8 mouse cellular contexts compared by ENCODE assay signal in the genomic region with DNA sequence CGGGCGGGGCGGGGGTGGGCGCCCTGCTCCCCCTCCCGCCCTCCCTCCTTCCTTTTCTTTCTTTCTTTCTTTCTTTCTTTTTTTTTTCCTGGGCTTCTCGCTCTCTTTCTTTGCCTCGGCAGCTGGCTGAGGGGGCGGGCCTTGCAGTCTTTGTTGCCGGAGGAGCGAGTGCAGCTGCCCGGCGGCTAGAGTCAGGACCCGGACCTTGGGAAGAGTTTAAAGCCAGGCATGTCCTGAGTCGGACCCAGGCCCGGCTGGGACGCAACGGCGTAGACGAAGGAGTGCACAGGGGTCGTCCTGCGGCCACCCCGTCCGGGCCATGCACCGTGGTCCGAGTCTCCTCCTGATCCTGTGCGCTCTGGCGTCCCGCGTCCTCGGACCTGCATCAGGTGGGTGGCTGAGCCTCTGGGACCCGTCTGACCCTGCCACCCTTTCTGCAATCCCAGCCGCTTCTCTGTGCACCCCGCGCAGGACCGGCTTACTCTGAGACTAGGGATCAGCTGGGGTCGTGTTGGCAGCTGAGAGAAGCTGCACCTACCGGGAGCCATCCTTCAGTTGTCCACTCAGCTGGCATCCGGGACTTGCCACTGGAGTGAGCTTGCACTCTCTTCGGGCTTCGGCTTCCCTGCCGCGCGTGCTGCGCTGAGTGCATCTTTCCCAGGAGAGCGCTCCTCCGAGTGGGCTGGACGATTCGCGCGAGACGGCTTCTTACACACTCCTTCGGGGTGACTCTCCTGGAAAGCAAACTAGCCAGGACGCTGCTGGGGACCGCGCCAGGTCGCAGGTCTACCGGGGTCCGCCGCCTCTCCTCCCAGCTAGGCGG. TPM values are rescaled to one million over a fixed set of nuclear protein-coding genes. Genes with fewer than 3 reads are reported as not detected.
A peak's percentile ranks its signal among the peaks of the same experiment; 100 is the strongest.
DNase-seq lines count a peak whose midpoint lies in the region; ATAC-seq and TF ChIP-seq lines count a peak whose summit lies in the region.

TSS of gene Adamts7 (plus strand) at position 144 of the 823 bp plus-strand sequence.

- TF ChIP-seq CTCF in gastrocnemius, adult 2 months (IDR thresholded peaks at IDR 0.05): no peak
- TF ChIP-seq CTCF in midbrain, postnatal 0 days (IDR thresholded peaks at IDR 0.05): no peak

- H3K9ac ChIP-seq in intestine, embryonic 15.5 days: peak within 1 kb of the TSS; percentile 61
- peak within 1 kb of the TSS; percentile 56 for H3K9ac ChIP-seq in liver, embryonic 11.5 days (ENCODE audit: low read depth, low read length)
- peak within 1 kb of the TSS; percentile 77 for H3K9ac ChIP-seq in midbrain, postnatal 0 days (replicated peaks; ENCODE audit: low read length, poor library complexity, severe bottlenecking)

- peak; percentile 74 for ATAC-seq in intestine, embryonic 15.5 days
- ATAC-seq in liver, embryonic 11.5 days (replicated peaks; ENCODE audit: low FRiP score): peak; percentile 42
- peak; percentile 62 for ATAC-seq in midbrain, postnatal 0 days (ENCODE audit: low FRiP score)

- H3K4me3 ChIP-seq in gastrocnemius, adult 2 months: peak within 1 kb of the TSS; percentile 90
- peak within 1 kb of the TSS; percentile 61 for H3K4me3 ChIP-seq in intestine, embryonic 15.5 days (replicated peaks)
- H3K4me3 ChIP-seq in liver, embryonic 11.5 days (ENCODE audit: low read depth, low read length): peak within 1 kb of the TSS; percentile 60
- H3K4me3 ChIP-seq in midbrain, postnatal 0 days (ENCODE audit: low read depth, low read length): peak within 1 kb of the TSS; percentile 70

- WGBS in intestine, embryonic 15.5 days: under 1% methylated on average over 53 of the region's 60 CpGs
- under 1% methylated on average over 59 of the region's 60 CpGs for WGBS in liver, embryonic 11.5 days
- under 1% methylated on average over 59 of the region's 60 CpGs for WGBS in midbrain, postnatal 0 days

- no peaks in the 10 kb centered on the region for H3K36me3 ChIP-seq in intestine, embryonic 15.5 days
- H3K36me3 ChIP-seq in liver, embryonic 11.5 days (ENCODE audit: control insufficient read depth, insufficient read depth, low read length): no peaks in the 10 kb centered on the region
- no peaks in the 10 kb centered on the region for H3K36me3 ChIP-seq in midbrain, postnatal 0 days (ENCODE audit: insufficient read depth, low read length)

- DNase-seq in gastrocnemius, adult 2 months: peak; percentile 53
- no peak for DNase-seq in gastrocnemius, postnatal 25 days
- peak; percentile 46 to 49 for DNase-seq in cerebellum, postnatal 14 days
- DNase-seq in gastrocnemius, postnatal 14 days: peak; percentile 43
- DNase-seq in liver, embryonic 11.5 days (ENCODE audit: low spot score): peak; percentile 74
- peak; percentile 44 for DNase-seq in midbrain, postnatal 0 days (ENCODE audit: low spot score)
- DNase-seq in thymus, adult 18-20 months: peak; percentile 17 to 30

- peaks cover 4% of the 10 kb centered on the region; the same call in 1 of the 2 replicates for H3K4me1 ChIP-seq in intestine, embryonic 15.5 days (replicated peaks)
- H3K4me1 ChIP-seq in liver, embryonic 11.5 days (replicated peaks; ENCODE audit: control insufficient read depth, insufficient read depth, low read length): no peaks in the 10 kb centered on the region
- no peaks in the 10 kb centered on the region for H3K4me1 ChIP-seq in midbrain, postnatal 0 days (ENCODE audit: insufficient read depth, low read length)

- intact Hi-C loops in gastrocnemius, adult 2 months (cut with DNase I): no loop called here
- intact Hi-C loops in gastrocnemius, postnatal 14 days (cut with DNase I; ENCODE audit: low total_unique reads): no loop called here

- peak within 1 kb of the TSS; percentile 94 for H3K4me2 ChIP-seq in intestine, embryonic 15.5 days (replicated peaks)
- peak within 1 kb of the TSS; percentile 96 for H3K4me2 ChIP-seq in liver, embryonic 11.5 days
- peak within 1 kb of the TSS; percentile 99 for H3K4me2 ChIP-seq in midbrain, postnatal 0 days (ENCODE audit: low read depth, low read length, poor library complexity, severe bottlenecking)

- H3K9me3 ChIP-seq in intestine, embryonic 15.5 days: no peaks in the 10 kb centered on the region
- no peaks in the 10 kb centered on the region for H3K9me3 ChIP-seq in liver, embryonic 11.5 days (ENCODE audit: control insufficient read depth, low read length)
- no peaks in the 10 kb centered on the region for H3K9me3 ChIP-seq in midbrain, postnatal 0 days (ENCODE audit: low read length)

- no peaks in the 10 kb centered on the region for H3K27me3 ChIP-seq in intestine, embryonic 15.5 days (replicated peaks)
- peaks cover 37% of the 10 kb centered on the region for H3K27me3 ChIP-seq in liver, embryonic 11.5 days (replicated peaks; ENCODE audit: control insufficient read depth, insufficient read depth, low read length)
- H3K27me3 ChIP-seq in midbrain, postnatal 0 days (ENCODE audit: insufficient read depth, low read length): no peaks in the 10 kb centered on the region

- peak within 1 kb of the TSS; percentile 72 for H3K27ac ChIP-seq in gastrocnemius, adult 2 months
- peak within 1 kb of the TSS; percentile 72 for H3K27ac ChIP-seq in intestine, embryonic 15.5 days
- no peak within 1 kb of the TSS for H3K27ac ChIP-seq in liver, embryonic 11.5 days (ENCODE audit: low read depth, low read length)
- 0 out of 2 replicates have a peak within 1 kb of the TSS, but pooled peaks have one; percentile 32 for H3K27ac ChIP-seq in midbrain, postnatal 0 days (ENCODE audit: low read depth, low read length)

RNA-seq across cellular contexts. Expression of gene Adamts7, which starts in this region (rescaled TPM):
- total RNA-seq in gastrocnemius, adult 2 months (2021): under 1 TPM; 0.41 to 0.59 TPM
- 1 to 10 TPM in 1 of 2 experiments, under 1 TPM in 1; 0.67 to 1.5 TPM for total RNA-seq in gastrocnemius, postnatal 25 days (2021)
- total RNA-seq in gastrocnemius, postnatal 14 days (2021): 1 to 10 TPM; 4.3 TPM
- 13.6 and 14.1 TPM in 2 replicates for polyA plus RNA-seq in intestine, embryonic 15.5 days (2015; fragmentation: Nextera tagmentation; extraction: Ambion mirVana)
- polyA plus RNA-seq in liver, embryonic 11.5 days (2014; fragmentation: Nextera tagmentation; extraction: Ambion mirVana): 3.2 and 3.6 TPM in 2 replicates
- total RNA-seq in midbrain, postnatal 0 days (2014; rRNA removed): 8.9 and 12.5 TPM in 2 replicates
- 2.5 and 3.1 TPM in 2 replicates for polyA plus RNA-seq in midbrain, postnatal 0 days (2015; fragmentation: Nextera tagmentation; extraction: Ambion mirVana)

Comparison
In these comparisons a context has a peak if more than half of its experiments do, and no peak if none do; other contexts are left out.
1. Peak in DNase-seq, H3K4me3 ChIP-seq and H3K27ac ChIP-seq in gastrocnemius, adult 2 months; RNA of the gene not detected or under 1 TPM.